Mouse (Mus musculus): ENCODE data around the gene Abcg3.

DNA sequence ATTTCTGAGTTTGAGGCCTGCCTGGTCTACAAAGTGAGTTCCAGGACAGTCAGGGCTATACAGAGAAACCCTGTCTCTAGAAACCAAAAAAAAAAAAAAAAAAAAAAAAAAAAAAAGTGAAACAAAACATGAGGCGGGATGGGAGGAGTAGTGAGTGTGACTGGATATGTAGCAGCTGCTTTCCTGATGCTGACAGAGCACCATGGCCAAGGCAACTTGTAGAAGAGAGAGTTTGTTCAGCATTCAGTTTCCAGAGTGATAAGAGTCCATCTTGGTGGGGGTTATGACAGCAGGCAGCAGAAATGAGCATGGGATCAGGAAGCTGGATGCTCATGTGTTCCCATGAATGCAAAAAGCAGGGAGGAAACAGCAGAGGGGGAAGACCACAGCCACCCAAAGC lies 35.6 kb downstream of the Abcg3 start:
- TF ChIP-seq TAL1 (IDR thresholded peaks at IDR 0.05; ENCODE audit: low read length), result no peak
- no peak for TF ChIP-seq GATA1 (IDR thresholded peaks at IDR 0.05; ENCODE audit: low read length)

All from erythroblast, embryonic 14.5 days (primary cell).